ENCODE assay signal across 9 mouse cellular contexts in genomic region chr6:87152461-87153230, GRCm38 (mm10). TPM values are rescaled to one million over a fixed set of nuclear protein-coding genes. Genes with fewer than 3 reads are reported as not detected.
A peak's percentile ranks its signal among the peaks of the same experiment; 100 is the strongest.
DNase-seq lines count a peak whose midpoint lies in the region; ATAC-seq and TF ChIP-seq lines count a peak whose summit lies in the region.
"Had no signal": no experiment of that assay in that cellular context is flagged by ENCODE, and none has a peak within 500 bp of the region (broad histone marks: within the 10 kb centered on the region; RNA-seq: fewer than 3 reads in every experiment).

No protein-coding gene starts in this region.

- H3K4me1 ChIP-seq in liver, embryonic 14.5 days (replicated peaks; ENCODE audit: control insufficient read depth in 2 of 2, insufficient read depth in 2 of 2, low read length in 1 of 2), result peaks cover 11 to 13% of the 10 kb centered on the region in 2 experiments
- peaks cover 15% of the 10 kb centered on the region; the same call in 1 of the 2 replicates for H3K4me1 ChIP-seq in spleen, adult 2 months (ENCODE audit: control insufficient read depth, insufficient read depth, insufficient read length)
- no peaks in the 10 kb centered on the region for H3K4me1 ChIP-seq in hindbrain, embryonic 16.5 days (ENCODE audit: control insufficient read depth, insufficient read depth, low read depth, low read length)
- peaks cover 4% of the 10 kb centered on the region; the same call in 1 of the 2 replicates for H3K4me1 ChIP-seq in hindbrain, embryonic 12.5 days

- H3K27ac ChIP-seq in liver, embryonic 14.5 days, result no peak overlapping the region; the same call in 1 of the 2 replicates
- H3K27ac ChIP-seq in spleen, adult 2 months (ENCODE audit: insufficient read depth, low read length), result peak overlapping the region; percentile 96
- H3K27ac ChIP-seq in hindbrain, embryonic 16.5 days (ENCODE audit: low read depth, low read length), result no peak overlapping the region
- H3K27ac ChIP-seq in hindbrain, embryonic 12.5 days, result no peak overlapping the region

- peak; percentile 90 for ATAC-seq in liver, embryonic 14.5 days (ENCODE audit: insufficient read depth)
- no peak for ATAC-seq in hindbrain, embryonic 16.5 days
- no peak for ATAC-seq in hindbrain, embryonic 12.5 days (ENCODE audit: low FRiP score)

- H3K9me3 ChIP-seq in liver, embryonic 14.5 days (ENCODE audit: control insufficient read depth, low read length), result no peaks in the 10 kb centered on the region
- no peaks in the 10 kb centered on the region for H3K9me3 ChIP-seq in hindbrain, embryonic 16.5 days (ENCODE audit: control insufficient read depth, low read length)
- H3K9me3 ChIP-seq in hindbrain, embryonic 12.5 days (replicated peaks), result no peaks in the 10 kb centered on the region

- no peak for TF ChIP-seq EP300 in liver, embryonic 14.5 days (IDR thresholded peaks at IDR 0.05; ENCODE audit: low read depth)

- no peak overlapping the region for H3K4me3 ChIP-seq in liver, embryonic 14.5 days (ENCODE audit: insufficient read depth in 1 of 2, low read depth in 2 of 2, low read length in 2 of 2)
- H3K4me3 ChIP-seq in spleen, adult 2 months (ENCODE audit: extremely low read depth, insufficient read depth, insufficient read length), result peak overlapping the region; percentile 29; the same call in 1 of the 2 replicates
- no peak overlapping the region for H3K4me3 ChIP-seq in hindbrain, embryonic 16.5 days (ENCODE audit: low read length)
- no peak overlapping the region for H3K4me3 ChIP-seq in hindbrain, embryonic 12.5 days

- DNase-seq in adrenal gland, postnatal 10 days, result peak; percentile 15
- no peak for DNase-seq in adrenal gland, postnatal 4 days (ENCODE audit: low spot score in 2 of 2)
- peak; percentile 97 for DNase-seq in heart, adult 11 months
- peak in 2 of 3 experiments; percentile 43 to 56 for DNase-seq in liver, embryonic 14.5 days (ENCODE audit: low read depth in 3 of 3, low spot score in 3 of 3)
- DNase-seq in spleen, adult 2 months (ENCODE audit: low read depth in 1 of 2, low spot score in 2 of 2), result peak; percentile 88 to 92
- no peak for DNase-seq in testis, postnatal 14 days (ENCODE audit: low spot score)

- no peaks in the 10 kb centered on the region; the same call in 1 of the 2 replicates for H3K27me3 ChIP-seq in liver, embryonic 14.5 days (ENCODE audit: control insufficient read depth, insufficient read depth, low read length)
- H3K27me3 ChIP-seq in spleen, adult 2 months (ENCODE audit: control insufficient read depth, insufficient read depth, low read length), result no peaks in the 10 kb centered on the region
- H3K27me3 ChIP-seq in hindbrain, embryonic 16.5 days (replicated peaks; ENCODE audit: control insufficient read depth, insufficient read depth, low read length), result no peaks in the 10 kb centered on the region
- H3K27me3 ChIP-seq in hindbrain, embryonic 12.5 days, result no peaks in the 10 kb centered on the region

- H3K9ac ChIP-seq in liver, embryonic 14.5 days (replicated peaks), result no peak overlapping the region; the same call in 1 of the 2 replicates
- no peak overlapping the region for H3K9ac ChIP-seq in hindbrain, embryonic 16.5 days (ENCODE audit: low read depth, low read length)
- H3K9ac ChIP-seq in hindbrain, embryonic 12.5 days, result no peak overlapping the region

- 23% methylated on average over 21 of the region's 21 CpGs for WGBS in liver, embryonic 14.5 days (ENCODE audit: insufficient replicate concordance)
- 12% methylated on average over 21 of the region's 21 CpGs for WGBS in spleen, adult 2 months
- WGBS in hindbrain, embryonic 16.5 days, result 76% methylated on average over 21 of the region's 21 CpGs
- WGBS in hindbrain, embryonic 12.5 days, result 72% methylated on average over 21 of the region's 21 CpGs

- TF ChIP-seq POLR2A in spleen, adult 2 months (IDR thresholded peaks at IDR 0.05; ENCODE audit: low read depth, low read length), result peak; percentile 52

- no peaks in the 10 kb centered on the region for H3K36me3 ChIP-seq in liver, embryonic 14.5 days (replicated peaks; ENCODE audit: control insufficient read depth, insufficient read depth, low read depth)
- H3K36me3 ChIP-seq in spleen, adult 2 months (ENCODE audit: control insufficient read depth, insufficient read depth, low read length), result no peaks in the 10 kb centered on the region
- no peaks in the 10 kb centered on the region for H3K36me3 ChIP-seq in hindbrain, embryonic 16.5 days (ENCODE audit: control insufficient read depth, insufficient read depth, low read length)
- no peaks in the 10 kb centered on the region for H3K36me3 ChIP-seq in hindbrain, embryonic 12.5 days

- H3K4me2 ChIP-seq in liver, embryonic 14.5 days (ENCODE audit: low read depth), result peak overlapping the region; percentile 43
- no peak overlapping the region for H3K4me2 ChIP-seq in hindbrain, embryonic 16.5 days (ENCODE audit: low read length)
- no peak overlapping the region for H3K4me2 ChIP-seq in hindbrain, embryonic 12.5 days (replicated peaks)

- 0 out of 2 replicates have a peak, but pooled peaks have one; percentile 4 for TF ChIP-seq CTCF in liver, embryonic 14.5 days (IDR thresholded peaks at IDR 0.05; ENCODE audit: low read depth)
- TF ChIP-seq CTCF in spleen, adult 2 months (IDR thresholded peaks at IDR 0.05; ENCODE audit: extremely low read depth, insufficient read depth, insufficient read length, insufficient replicate concordance), result no peak

RNA-seq across cellular contexts. Expression of gene D6Ertd527e, which starts 48.1 kb away (rescaled TPM):
- under 1 TPM; 0.12 TPM for total RNA-seq in adrenal gland, postnatal 10 days (2021)
- under 1 TPM in 1 of 2 experiments, not detected in 1; 0.28 TPM for total RNA-seq in adrenal gland, postnatal 4 days (2021)
- 0.01 and 0.10 TPM in 2 replicates for polyA plus RNA-seq in liver, embryonic 14.5 days (2012; rRNA removed)
- polyA plus RNA-seq in liver, embryonic 14.5 days (2014; fragmentation: Nextera tagmentation; extraction: Ambion mirVana), result not detected in 2 replicates
- 0.90 and 2.9 TPM in 2 replicates for polyA plus RNA-seq in spleen, adult 2 months (2012; rRNA removed)
- polyA plus RNA-seq in hindbrain, embryonic 16.5 days (2015; fragmentation: Nextera tagmentation; extraction: Ambion mirVana), result 0.09 and 0.11 TPM in 2 replicates
- 0.10 and 0.52 TPM in 2 replicates for polyA plus RNA-seq in hindbrain, embryonic 12.5 days (2016; fragmentation: Nextera tagmentation; extraction: Ambion mirVana)
- total RNA-seq: heart, postnatal 36 days had no signal

Comparison
In these comparisons a context has a peak if more than half of its experiments do, and no peak if none do; other contexts are left out.
1. DNase-seq: peak in adrenal gland, postnatal 10 days (single experiment), heart, adult 11 months (single experiment), liver, embryonic 14.5 days (2 of 3) and spleen, adult 2 months (2 of 2); none in adrenal gland, postnatal 4 days (0 of 2) and testis, postnatal 14 days (single experiment).